Mouse (Mus musculus) MEL (cell line): Measurements from ENCODE around the gene Sorcs2.

Experiments
- CTCF ChIP-seq, 3 experiments: IDR thresholded peaks in 2 of 3; conservative IDR thresholded peaks in 1 of 3; 2 replicates each; pipeline ENCODE4 v1.5.1; 2011 to 2012; ENCODE audit warnings: low read length in 3 of 3, low read depth in 2 of 3, mild to moderate bottlenecking in 2 of 3, improper control_type of control experiment in 1 of 3, inconsistent platforms in 1 of 3, mixed read lengths in 1 of 3, moderate library complexity in 1 of 3; ENCODE audit not compliant: control insufficient read depth in 1 of 3, insufficient read depth in 1 of 3, poor library complexity in 1 of 3, severe bottlenecking in 1 of 3
- EP300 ChIP-seq, 2 experiments: IDR thresholded peaks; 2 replicates each; pipeline ENCODE4 v1.6.1; 2011; ENCODE audit warnings: improper control_type of control experiment in 2 of 2, low read length in 2 of 2, low read depth in 1 of 2, mild to moderate bottlenecking in 1 of 2
- MAX ChIP-seq: IDR thresholded peaks from 2 replicates; pipeline ENCODE4 v1.6.1; 2011; ENCODE audit warnings: low read length, improper control_type of control experiment
- TBP ChIP-seq: IDR thresholded peaks from 2 replicates; pipeline ENCODE4 v1.8.0; 2011; ENCODE audit warnings: low read depth, low read length, improper control_type of control experiment

- TF ChIP-seq CTCF (IDR thresholded peaks at IDR 0.05 in 2 of 3, conservative IDR thresholded peaks at IDR 0.05 in 1 of 3; ENCODE audit: control insufficient read depth in 1 of 3, insufficient read depth in 1 of 3, low read depth in 2 of 3, low read length in 3 of 3, poor library complexity in 1 of 3, severe bottlenecking in 1 of 3) (no peak), TBP (no peak), EP300 (IDR thresholded peaks at IDR 0.05; ENCODE audit: low read depth in 1 of 2, low read length in 2 of 2) (no peak), MAX (no peak)
Measured at GRCm38 (mm10) chr5:36141112-36141511, 256.8 kb downstream of the Sorcs2 start.
